Mouse (Mus musculus) lung, embryonic 15.5 days (tissue): ENCODE results near the gene Arvcf. TPM values are rescaled to one million over a fixed set of nuclear protein-coding genes. Genes with fewer than 3 reads are reported as not detected.
A peak's percentile ranks its signal among the peaks of the same experiment; 100 is the strongest.

Experiments
- ATAC-seq: fragments of 200-750 bp; cut with Nextera tagmentation; 2 replicates; pipeline ENCODE4 v1.8.0; 2017; ENCODE audit warnings: moderate number of reproducible peaks, borderline replicate concordance; ENCODE audit not compliant: low FRiP score, low TSS enrichment; ENCODE audit errors: extremely low read depth
- H3K27ac ChIP-seq: fragments of 300-500 bp; sonication (generic); 2 replicates; pipeline ENCODE4 v1.5.1; 2015; ENCODE audit warnings: moderate library complexity, mild to moderate bottlenecking, inconsistent platforms
- H3K27me3 ChIP-seq: fragments of 300-500 bp; sonication (generic); 2 replicates; pipeline ENCODE4 v1.6.1; 2015; ENCODE audit warnings: inconsistent platforms
- H3K36me3 ChIP-seq: fragments of 300-500 bp; sonication (generic); 2 replicates; pipeline ENCODE4 v1.6.1; 2015; ENCODE audit warnings: inconsistent platforms
- H3K4me1 ChIP-seq: fragments of 300-500 bp; sonication (generic); 2 replicates; pipeline ENCODE4 v1.6.1; 2015; ENCODE audit warnings: inconsistent platforms
- H3K4me2 ChIP-seq: fragments of 300-500 bp; sonication (generic); 2 replicates; pipeline ENCODE4 v1.6.1; 2015; ENCODE audit warnings: inconsistent platforms, mild to moderate bottlenecking, moderate library complexity
- H3K4me3 ChIP-seq: fragments of 300-500 bp; sonication (generic); 2 replicates; pipeline ENCODE4 v1.5.1; 2015; ENCODE audit warnings: mild to moderate bottlenecking, inconsistent platforms
- H3K9ac ChIP-seq: fragments of 300-500 bp; sonication (generic); 2 replicates; pipeline ENCODE4 v1.6.1; 2015; ENCODE audit warnings: inconsistent platforms
- H3K9me3 ChIP-seq: fragments of 300-500 bp; sonication (generic); 2 replicates; pipeline ENCODE4 v1.6.1; 2016; ENCODE audit warnings: inconsistent platforms
- WGBS: fragments of 180-500 bp; shearing (Covaris S2); methylation state at CpG from one replicate; pipeline ENCODE4 v1.1.7; 2015; 5-methylcytosine and 5-hydroxymethylcytosine counted together
- polyA plus RNA-seq: library from polyadenylated mRNA; unstranded; fragments of >200 nt; fragmentation: Nextera tagmentation; extraction: Ambion mirVana; gene quantifications from 2 replicates; pipeline ENCODE4 v1.2.1, GENCODE M21; 2015

Gene Arvcf
- 29.7 and 35.5 TPM in 2 replicates for polyA plus RNA-seq

GRCm38 (mm10) chr16:18347931-18348600 lies at the start of gene Arvcf, which contains the start of gene Tango2:
Gene Arvcf (plus strand): TSS chr16:18348182.
Gene Tango2 (minus strand): TSS chr16:18348103.
- H3K27me3 ChIP-seq, result peaks cover 30% of the 10 kb centered on the region
- H3K27ac ChIP-seq, result no peak within 1 kb of the TSS
- peak within 1 kb of the TSS; percentile 67 for H3K4me3 ChIP-seq
- under 1% methylated on average over 44 of the region's 44 CpGs for WGBS
- H3K4me2 ChIP-seq, result peak within 1 kb of the TSS; percentile 91
- no peaks in the 10 kb centered on the region for H3K36me3 ChIP-seq
- H3K9ac ChIP-seq, result peak within 1 kb of the TSS; percentile 52
- H3K9me3 ChIP-seq, result no peaks in the 10 kb centered on the region
- peaks cover 26% of the 10 kb centered on the region for H3K4me1 ChIP-seq
- peak; percentile 77 for ATAC-seq

- no peaks in the 10 kb centered on the region for H3K36me3 ChIP-seq
- H3K4me1 ChIP-seq, result no peaks in the 10 kb centered on the region
- H3K4me3 ChIP-seq, result no peak overlapping the region
- no peak overlapping the region for H3K9ac ChIP-seq
- no peak for ATAC-seq
- no peaks in the 10 kb centered on the region for H3K27me3 ChIP-seq
- H3K27ac ChIP-seq, result no peak overlapping the region
- 93% methylated on average over 1 of the region's 1 CpGs for WGBS
- no peaks in the 10 kb centered on the region for H3K9me3 ChIP-seq
- no peak overlapping the region for H3K4me2 ChIP-seq
These were observed 39.8 kb upstream of the Arvcf start for GRCm38 (mm10) chr16:18308159-18308558.

GRCm38 (mm10) chr16:18318992-18319391 lies 29.0 kb upstream of the Arvcf start:
- Histone ChIP-seq H3K4me3 (no peak overlapping the region), H3K9ac (no peak overlapping the region), H3K27me3 (no peaks in the 10 kb centered on the region), H3K4me2 (no peak overlapping the region), H3K9me3 (no peaks in the 10 kb centered on the region), H3K27ac (no peak overlapping the region), H3K4me1 (no peaks in the 10 kb centered on the region), H3K36me3 (no peaks in the 10 kb centered on the region)
- WGBS, result 72% methylated on average over 3 of the region's 3 CpGs
- no peak for ATAC-seq

- Histone ChIP-seq H3K9ac (no peak overlapping the region), H3K27me3 (no peaks in the 10 kb centered on the region), H3K36me3 (no peaks in the 10 kb centered on the region), H3K4me1 (no peaks in the 10 kb centered on the region), H3K9me3 (no peaks in the 10 kb centered on the region), H3K4me2 (no peak overlapping the region), H3K4me3 (no peak overlapping the region), H3K27ac (no peak overlapping the region)
- WGBS, result 71% methylated on average over 2 of the region's 2 CpGs
- no peak for ATAC-seq
These were observed 26.5 kb upstream of the Arvcf start for GRCm38 (mm10) chr16:18321443-18321842.

GRCm38 (mm10) chr16:18323460-18323859 lies 24.5 kb upstream of the Arvcf start:
- Histone ChIP-seq H3K9me3 (no peaks in the 10 kb centered on the region), H3K27ac (no peak overlapping the region), H3K27me3 (no peaks in the 10 kb centered on the region), H3K36me3 (no peaks in the 10 kb centered on the region), H3K4me1 (no peaks in the 10 kb centered on the region), H3K4me2 (no peak overlapping the region), H3K9ac (no peak overlapping the region), H3K4me3 (no peak overlapping the region)
- ATAC-seq, result no peak
- WGBS, result 60% methylated on average over 2 of the region's 2 CpGs

GRCm38 (mm10) chr16:18324031-18324430 lies 24.0 kb upstream of the Arvcf start:
- Histone ChIP-seq H3K4me3 (no peak overlapping the region), H3K9me3 (no peaks in the 10 kb centered on the region), H3K9ac (no peak overlapping the region), H3K27ac (no peak overlapping the region), H3K36me3 (no peaks in the 10 kb centered on the region), H3K4me2 (no peak overlapping the region), H3K4me1 (no peaks in the 10 kb centered on the region), H3K27me3 (no peaks in the 10 kb centered on the region)
- WGBS, result 76% methylated on average over 6 of the region's 6 CpGs
- no peak for ATAC-seq

GRCm38 (mm10) chr16:18325741-18326140 lies 22.2 kb upstream of the Arvcf start:
- Histone ChIP-seq H3K4me3 (no peak overlapping the region), H3K4me1 (no peaks in the 10 kb centered on the region), H3K9me3 (no peaks in the 10 kb centered on the region), H3K27ac (no peak overlapping the region), H3K36me3 (no peaks in the 10 kb centered on the region), H3K27me3 (no peaks in the 10 kb centered on the region), H3K9ac (no peak overlapping the region), H3K4me2 (no peak overlapping the region)
- WGBS, result 55% methylated on average over 4 of the region's 4 CpGs
- ATAC-seq, result no peak

GRCm38 (mm10) chr16:18327936-18328335 lies 20.0 kb upstream of the Arvcf start:
- Histone ChIP-seq H3K9me3 (no peaks in the 10 kb centered on the region), H3K9ac (no peak overlapping the region), H3K4me3 (no peak overlapping the region), H3K4me2 (no peak overlapping the region), H3K4me1 (no peaks in the 10 kb centered on the region), H3K27ac (no peak overlapping the region), H3K27me3 (no peaks in the 10 kb centered on the region), H3K36me3 (no peaks in the 10 kb centered on the region)
- no peak for ATAC-seq
- WGBS, result 95% methylated on average over 9 of the region's 9 CpGs

- Histone ChIP-seq H3K4me1 (no peaks in the 10 kb centered on the region), H3K27ac (no peak overlapping the region), H3K4me2 (no peak overlapping the region), H3K36me3 (no peaks in the 10 kb centered on the region), H3K9me3 (no peaks in the 10 kb centered on the region), H3K27me3 (no peaks in the 10 kb centered on the region), H3K9ac (no peak overlapping the region), H3K4me3 (no peak overlapping the region)
- WGBS, result 65% methylated on average over 1 of the region's 1 CpGs
- ATAC-seq, result no peak
These were observed 19.5 kb upstream of the Arvcf start for GRCm38 (mm10) chr16:18328524-18328923.

- Histone ChIP-seq H3K27me3 (no peaks in the 10 kb centered on the region), H3K4me3 (no peak overlapping the region), H3K36me3 (no peaks in the 10 kb centered on the region), H3K9ac (no peak overlapping the region), H3K4me1 (no peaks in the 10 kb centered on the region), H3K4me2 (no peak overlapping the region), H3K9me3 (no peaks in the 10 kb centered on the region), H3K27ac (no peak overlapping the region)
- WGBS, result 78% methylated on average over 3 of the region's 3 CpGs
- no peak for ATAC-seq
These were observed 14.0 kb upstream of the Arvcf start for GRCm38 (mm10) chr16:18333976-18334375.

GRCm38 (mm10) chr16:18335981-18336380 lies 12.0 kb upstream of the Arvcf start:
- Histone ChIP-seq H3K9me3 (no peaks in the 10 kb centered on the region), H3K9ac (no peak overlapping the region), H3K36me3 (no peaks in the 10 kb centered on the region), H3K27me3 (no peaks in the 10 kb centered on the region), H3K4me2 (no peak overlapping the region), H3K4me1 (peaks cover 9% of the 10 kb centered on the region; the same call in 1 of the 2 replicates), H3K4me3 (no peak overlapping the region), H3K27ac (no peak overlapping the region)
- 96% methylated on average over 3 of the region's 3 CpGs for WGBS
- ATAC-seq, result no peak

- no peak overlapping the region for H3K4me2 ChIP-seq
- no peak overlapping the region for H3K4me3 ChIP-seq
- 84% methylated on average over 4 of the region's 4 CpGs for WGBS
- no peak overlapping the region for H3K27ac ChIP-seq
- H3K27me3 ChIP-seq, result no peaks in the 10 kb centered on the region
- peaks cover 9% of the 10 kb centered on the region; the same call in 1 of the 2 replicates for H3K4me1 ChIP-seq
- ATAC-seq, result no peak
- no peaks in the 10 kb centered on the region for H3K36me3 ChIP-seq
- no peak overlapping the region for H3K9ac ChIP-seq
- no peaks in the 10 kb centered on the region for H3K9me3 ChIP-seq
These were observed 10.7 kb upstream of the Arvcf start for GRCm38 (mm10) chr16:18337261-18337660.
